Mouse (Mus musculus) midbrain, embryonic 13.5 days (tissue): Measurements from ENCODE around the gene Tmem63a. TPM values are rescaled to one million over a fixed set of nuclear protein-coding genes. Genes with fewer than 3 reads are reported as not detected.

Source experiments
- ATAC-seq: fragments of 200-750 bp; cut with Nextera tagmentation; 2 replicates; pipeline ENCODE4 v1.8.0; 2017; ENCODE audit warnings: mild to moderate bottlenecking, moderate TSS enrichment, moderate library complexity
- H3K27ac ChIP-seq: fragments of 300-500 bp; sonication (generic); 2 replicates; pipeline ENCODE4 v1.5.1; 2015; ENCODE audit warnings: inconsistent platforms, mild to moderate bottlenecking, moderate library complexity
- H3K27me3 ChIP-seq: fragments of 300-500 bp; sonication (generic); 2 replicates; pipeline ENCODE4 v1.6.1; 2015; ENCODE audit warnings: mild to moderate bottlenecking, inconsistent platforms
- H3K36me3 ChIP-seq: fragments of 300-500 bp; sonication (generic); 2 replicates; pipeline ENCODE4 v1.6.1; 2015; ENCODE audit warnings: mild to moderate bottlenecking, inconsistent platforms
- H3K4me1 ChIP-seq: fragments of 300-500 bp; sonication (generic); replicated peaks from 2 replicates; pipeline ENCODE4 v1.6.1; 2015; ENCODE audit warnings: inconsistent platforms
- H3K4me2 ChIP-seq: fragments of 300-500 bp; sonication (generic); replicated peaks from 2 replicates; pipeline ENCODE4 v1.6.1; 2015; ENCODE audit warnings: moderate library complexity, mild to moderate bottlenecking, inconsistent platforms
- H3K4me3 ChIP-seq: fragments of 300-500 bp; sonication (generic); replicated peaks from 2 replicates; pipeline ENCODE4 v1.5.1; 2015; ENCODE audit warnings: mild to moderate bottlenecking, inconsistent platforms
- H3K9ac ChIP-seq: fragments of 300-500 bp; sonication (generic); replicated peaks from 2 replicates; pipeline ENCODE4 v1.6.1; 2015; ENCODE audit warnings: mild to moderate bottlenecking, inconsistent platforms
- H3K9me3 ChIP-seq: fragments of 300-500 bp; sonication (generic); 2 replicates; pipeline ENCODE4 v1.6.1; 2016; ENCODE audit warnings: mild to moderate bottlenecking, inconsistent platforms
- WGBS: fragments of 180-500 bp; shearing (Covaris S2); methylation state at CpG from one replicate; pipeline ENCODE4 v1.1.7; 2015; 5-methylcytosine and 5-hydroxymethylcytosine counted together
- polyA plus RNA-seq: library from polyadenylated mRNA; unstranded; fragments of >200 nt; fragmentation: Nextera tagmentation; extraction: Ambion mirVana; gene quantifications from 2 replicates; pipeline ENCODE4 v1.2.1, GENCODE M21; 2015

Tmem63a gene
- polyA plus RNA-seq, 1 experiment from 2014 or later = 0.93 TPM

DNA sequence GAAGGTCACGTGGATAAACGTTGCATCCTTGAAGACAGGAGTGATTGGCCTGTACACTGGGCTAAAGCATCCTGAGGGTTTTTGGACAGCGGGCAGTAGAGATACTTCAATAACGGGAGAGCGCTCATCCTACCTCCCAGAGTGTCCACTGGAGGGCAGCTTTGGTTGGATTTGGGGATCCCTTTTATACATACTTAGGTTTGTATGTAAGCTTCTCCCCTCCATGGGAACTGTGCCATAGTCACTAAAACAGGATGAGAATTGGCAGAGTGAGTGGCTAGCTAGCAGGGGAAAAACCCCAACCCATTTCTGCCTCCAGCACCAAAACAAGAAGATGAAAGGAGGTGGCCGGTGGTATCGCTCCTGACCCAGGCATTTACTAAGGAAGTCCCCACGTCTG lies 31.0 kb upstream of the Tmem63a start:
- H3K27ac ChIP-seq = no peak overlapping the region
- WGBS = 52% methylated on average over 8 of the region's 8 CpGs
- H3K9me3 ChIP-seq = no peaks in the 10 kb centered on the region
- no peak overlapping the region for H3K4me2 ChIP-seq
- H3K36me3 ChIP-seq = peaks cover 30% of the 10 kb centered on the region
- H3K9ac ChIP-seq = no peak overlapping the region
- no peak for ATAC-seq
- peaks cover 5% of the 10 kb centered on the region for H3K4me1 ChIP-seq
- H3K27me3 ChIP-seq = no peaks in the 10 kb centered on the region
- H3K4me3 ChIP-seq = no peak overlapping the region

- H3K9ac ChIP-seq = no peak overlapping the region
- no peak overlapping the region for H3K4me3 ChIP-seq
- peaks cover 24% of the 10 kb centered on the region for H3K36me3 ChIP-seq
- no peaks in the 10 kb centered on the region for H3K9me3 ChIP-seq
- no peaks in the 10 kb centered on the region for H3K4me1 ChIP-seq
- H3K4me2 ChIP-seq = no peak overlapping the region
- no peaks in the 10 kb centered on the region for H3K27me3 ChIP-seq
- WGBS = 72% methylated on average over 20 of the region's 20 CpGs
- no peak overlapping the region for H3K27ac ChIP-seq
- ATAC-seq = no peak
Measured at GRCm38 (mm10) chr1:180911653-180912287, 30.4 kb upstream of the Tmem63a start.

GRCm38 (mm10) chr1:180912792-180913191 lies 29.4 kb upstream of the Tmem63a start:
- Histone ChIP-seq H3K9ac (no peak overlapping the region), H3K4me1 (no peaks in the 10 kb centered on the region), H3K27me3 (no peaks in the 10 kb centered on the region), H3K27ac (no peak overlapping the region), H3K4me2 (no peak overlapping the region), H3K4me3 (no peak overlapping the region), H3K36me3 (peaks cover 13% of the 10 kb centered on the region), H3K9me3 (no peaks in the 10 kb centered on the region)
- ATAC-seq = no peak
- whole genome bisulfite sequencing = 83% methylated on average over 5 of the region's 5 CpGs

- H3K9ac ChIP-seq = no peak overlapping the region
- H3K4me3 ChIP-seq = no peak overlapping the region
- H3K27me3 ChIP-seq = no peaks in the 10 kb centered on the region
- peaks cover 3% of the 10 kb centered on the region for H3K36me3 ChIP-seq
- H3K9me3 ChIP-seq = no peaks in the 10 kb centered on the region
- no peak for ATAC-seq
- WGBS = 79% methylated on average over 4 of the region's 4 CpGs
- H3K4me1 ChIP-seq = no peaks in the 10 kb centered on the region
- no peak overlapping the region for H3K4me2 ChIP-seq
- no peak overlapping the region for H3K27ac ChIP-seq
Measured at GRCm38 (mm10) chr1:180913797-180914196, 28.3 kb upstream of the Tmem63a start.

DNA sequence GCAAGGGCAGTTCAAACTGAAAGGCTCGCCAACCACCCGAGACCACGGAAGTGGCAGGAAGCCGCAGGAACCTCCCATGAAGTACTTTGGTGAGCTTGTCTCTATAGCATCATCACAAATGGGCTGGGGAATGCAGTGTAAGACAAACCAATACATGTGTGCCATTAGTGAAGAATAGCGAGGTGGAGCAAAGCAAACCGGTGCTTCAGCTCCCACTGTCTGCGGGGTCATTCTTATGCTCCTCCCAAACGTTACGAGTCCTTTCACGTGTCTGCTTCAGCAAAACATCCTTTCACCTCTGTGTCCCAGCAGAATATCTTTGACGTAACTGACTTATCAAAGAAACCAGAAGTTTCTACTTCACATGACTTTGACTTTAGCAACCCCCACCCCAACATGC lies 25.7 kb upstream of the Tmem63a start:
- WGBS = 90% methylated on average over 11 of the region's 11 CpGs
- H3K27ac ChIP-seq = no peak overlapping the region
- H3K36me3 ChIP-seq = no peaks in the 10 kb centered on the region
- H3K9me3 ChIP-seq = no peaks in the 10 kb centered on the region
- H3K4me3 ChIP-seq = no peak overlapping the region
- H3K4me1 ChIP-seq = no peaks in the 10 kb centered on the region
- no peak overlapping the region for H3K9ac ChIP-seq
- H3K27me3 ChIP-seq = no peaks in the 10 kb centered on the region
- H3K4me2 ChIP-seq = no peak overlapping the region
- no peak for ATAC-seq

- no peak for ATAC-seq
- Histone ChIP-seq H3K4me3 (no peak overlapping the region), H3K27me3 (no peaks in the 10 kb centered on the region), H3K9ac (no peak overlapping the region), H3K9me3 (no peaks in the 10 kb centered on the region), H3K4me1 (no peaks in the 10 kb centered on the region), H3K4me2 (no peak overlapping the region), H3K27ac (no peak overlapping the region), H3K36me3 (no peaks in the 10 kb centered on the region)
- 70% methylated on average over 1 of the region's 1 CpGs for WGBS
Measured at GRCm38 (mm10) chr1:180917053-180917452, 25.1 kb upstream of the Tmem63a start.

DNA sequence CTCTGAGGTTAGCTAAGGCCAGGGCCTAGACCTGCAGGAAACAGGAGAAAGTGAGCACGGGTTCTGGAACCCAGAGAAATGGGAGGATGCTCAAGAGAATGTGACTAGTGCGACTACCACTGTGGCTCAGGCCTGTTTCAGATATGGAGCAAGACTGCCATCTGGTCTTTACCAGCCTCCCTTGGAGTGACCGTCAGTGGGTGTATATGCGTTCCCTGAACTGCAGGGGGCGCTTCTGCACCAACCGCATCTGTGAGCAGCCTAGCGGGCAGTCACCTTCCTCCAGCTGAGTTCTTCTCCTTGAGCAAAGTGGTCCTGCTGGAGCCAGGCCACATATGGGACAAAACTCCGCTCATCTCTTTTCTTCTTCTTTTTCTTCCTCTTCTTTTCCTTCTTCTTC lies 22.5 kb upstream of the Tmem63a start:
- Histone ChIP-seq H3K9me3 (no peaks in the 10 kb centered on the region), H3K9ac (no peak overlapping the region), H3K36me3 (no peaks in the 10 kb centered on the region), H3K4me3 (no peak overlapping the region), H3K27me3 (no peaks in the 10 kb centered on the region), H3K4me2 (no peak overlapping the region), H3K27ac (no peak overlapping the region), H3K4me1 (no peaks in the 10 kb centered on the region)
- 24% methylated on average over 8 of the region's 8 CpGs for WGBS
- ATAC-seq = no peak

- Histone ChIP-seq H3K27ac (no peak overlapping the region), H3K27me3 (no peaks in the 10 kb centered on the region), H3K9ac (no peak overlapping the region), H3K9me3 (no peaks in the 10 kb centered on the region), H3K4me3 (no peak overlapping the region), H3K4me1 (no peaks in the 10 kb centered on the region), H3K36me3 (no peaks in the 10 kb centered on the region), H3K4me2 (no peak overlapping the region)
- 83% methylated on average over 6 of the region's 6 CpGs for WGBS
- ATAC-seq = no peak
Measured at GRCm38 (mm10) chr1:180922273-180923048, 19.7 kb upstream of the Tmem63a start.

- Histone ChIP-seq H3K4me1 (no peaks in the 10 kb centered on the region), H3K27ac (no peak overlapping the region), H3K27me3 (no peaks in the 10 kb centered on the region), H3K9me3 (no peaks in the 10 kb centered on the region), H3K4me2 (no peak overlapping the region), H3K4me3 (no peak overlapping the region), H3K36me3 (no peaks in the 10 kb centered on the region), H3K9ac (no peak overlapping the region)
- 35% methylated on average over 2 of the region's 2 CpGs for WGBS
- ATAC-seq = no peak
Measured at GRCm38 (mm10) chr1:180924737-180925136, 17.4 kb upstream of the Tmem63a start.

- no peak overlapping the region for H3K4me3 ChIP-seq
- H3K27me3 ChIP-seq = no peaks in the 10 kb centered on the region
- no peak overlapping the region for H3K27ac ChIP-seq
- WGBS = 76% methylated on average over 4 of the region's 4 CpGs
- no peaks in the 10 kb centered on the region for H3K9me3 ChIP-seq
- no peaks in the 10 kb centered on the region for H3K4me1 ChIP-seq
- H3K9ac ChIP-seq = no peak overlapping the region
- H3K36me3 ChIP-seq = no peaks in the 10 kb centered on the region
- ATAC-seq = no peak
- no peak overlapping the region for H3K4me2 ChIP-seq
Measured at GRCm38 (mm10) chr1:180926286-180926685, 15.9 kb upstream of the Tmem63a start.

DNA sequence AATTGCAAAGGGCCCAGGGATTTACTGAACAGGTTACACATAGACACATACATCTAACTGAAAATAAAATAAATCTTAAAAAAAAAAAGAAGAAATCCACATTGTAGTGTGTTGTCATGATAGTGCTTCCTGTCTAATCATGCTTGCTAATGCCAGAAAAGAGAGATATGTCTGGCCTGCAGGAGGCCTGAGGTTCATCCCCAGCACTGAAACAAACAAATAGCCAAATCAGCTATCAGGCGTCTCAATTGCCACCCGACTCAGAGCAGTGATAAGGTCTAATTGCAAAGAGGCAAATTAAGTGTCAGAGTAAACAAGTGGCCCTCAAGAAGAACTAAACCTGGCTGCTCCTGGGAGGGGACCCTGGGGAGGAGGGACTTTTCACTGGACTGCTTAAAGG lies 12.5 kb upstream of the Tmem63a start:
- Histone ChIP-seq H3K4me1 (peaks cover 8% of the 10 kb centered on the region), H3K4me2 (no peak overlapping the region), H3K9me3 (no peaks in the 10 kb centered on the region), H3K36me3 (no peaks in the 10 kb centered on the region), H3K9ac (no peak overlapping the region), H3K4me3 (no peak overlapping the region), H3K27me3 (peaks cover 15% of the 10 kb centered on the region), H3K27ac (no peak overlapping the region)
- WGBS = 76% methylated on average over 2 of the region's 2 CpGs
- no peak for ATAC-seq

GRCm38 (mm10) chr1:180931106-180931505 lies 11.0 kb upstream of the Tmem63a start:
- Histone ChIP-seq H3K9me3 (no peaks in the 10 kb centered on the region), H3K27me3 (peaks cover 30% of the 10 kb centered on the region), H3K4me1 (peaks cover 8% of the 10 kb centered on the region), H3K4me2 (no peak overlapping the region), H3K36me3 (no peaks in the 10 kb centered on the region), H3K27ac (no peak overlapping the region), H3K9ac (no peak overlapping the region), H3K4me3 (no peak overlapping the region)
- WGBS = 73% methylated on average over 3 of the region's 3 CpGs
- ATAC-seq = no peak
